Mouse (Mus musculus) 3T3-L1 (cell line): ENCODE measurements around the gene Cnnm2.
A peak's percentile ranks its signal among the peaks of the same experiment; 100 is the strongest.

ENCODE experiments used
- DNase-seq: peaks from one replicate; pipeline ENCODE4 v3.0.0-alpha.2; 2015; ENCODE audit warnings: low read depth, low spot score

Cnnm2 gene

DNA sequence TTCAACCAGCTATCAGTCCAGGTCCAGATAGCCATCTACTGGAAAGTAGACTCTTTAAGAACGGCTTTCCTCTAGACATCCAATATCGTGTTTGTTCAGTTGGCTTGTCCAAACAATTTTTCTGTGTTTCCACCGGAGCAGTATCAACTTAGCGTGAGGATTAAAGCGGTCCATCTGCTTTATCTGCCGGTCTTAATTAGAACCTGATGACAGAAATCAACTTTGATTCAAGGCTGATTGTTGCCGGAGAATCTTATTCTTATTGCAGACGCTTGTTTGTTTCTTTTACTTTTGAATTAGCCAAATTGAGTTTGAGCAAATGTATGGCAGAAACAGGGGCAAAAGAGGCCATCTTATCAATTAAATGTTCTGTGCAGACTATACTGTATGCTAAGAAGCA lies 32.8 kb downstream of the Cnnm2 start:
- DNase-seq: no peak

DNA sequence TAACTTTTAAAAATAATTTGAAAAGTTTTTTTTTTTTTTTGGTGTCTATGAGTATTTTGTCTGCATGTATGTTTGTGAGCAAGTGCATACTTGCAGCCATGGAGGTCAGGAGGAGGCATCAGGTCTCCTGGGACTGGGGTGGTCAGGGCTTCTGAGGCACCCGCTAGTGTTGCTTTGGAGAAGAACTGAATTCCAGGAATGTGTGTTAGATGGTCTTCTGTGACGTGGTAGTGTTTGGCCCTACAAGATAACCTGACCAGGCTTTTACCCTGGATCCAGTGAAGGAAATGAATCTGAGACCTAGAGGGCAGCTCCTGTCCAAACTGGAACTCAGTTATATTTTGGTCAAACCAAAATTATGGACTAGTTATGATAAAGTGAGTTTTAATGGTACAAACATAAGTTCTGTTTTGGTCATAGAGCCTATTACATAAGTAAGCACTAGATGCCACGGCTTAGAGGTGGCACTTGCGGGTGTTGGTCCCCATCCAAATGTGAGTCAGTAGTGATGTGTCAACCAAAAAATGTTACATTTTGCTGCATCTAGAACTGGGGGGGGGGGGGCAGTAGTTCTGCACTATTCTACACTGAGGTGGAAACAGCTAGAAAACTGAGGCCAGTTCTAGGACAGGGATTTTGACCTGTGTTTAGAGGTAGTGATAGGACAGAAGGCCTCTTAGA lies 38.6 kb downstream of the Cnnm2 start:
- DNase-seq: peak; percentile 85

DNA sequence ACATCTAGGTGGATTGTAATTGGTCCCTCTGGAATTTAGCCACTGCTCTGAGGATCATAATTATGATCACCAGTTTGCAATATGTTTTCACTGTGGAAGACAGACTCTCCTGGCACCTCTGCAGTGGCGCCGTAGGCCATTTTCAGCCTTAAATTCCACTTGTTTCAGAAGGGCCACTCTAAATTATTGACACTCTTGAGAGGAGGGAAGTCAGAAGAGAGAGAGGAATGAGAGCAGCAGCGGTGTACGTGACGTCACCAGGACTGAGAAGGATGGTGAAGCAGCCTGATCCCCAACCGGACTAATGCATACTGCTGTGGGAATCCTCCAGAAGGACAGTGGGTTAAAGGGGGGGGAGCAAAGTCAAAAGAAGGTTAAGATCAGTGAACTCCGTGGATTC lies 40.1 kb downstream of the Cnnm2 start:
- DNase-seq: no peak

DNA sequence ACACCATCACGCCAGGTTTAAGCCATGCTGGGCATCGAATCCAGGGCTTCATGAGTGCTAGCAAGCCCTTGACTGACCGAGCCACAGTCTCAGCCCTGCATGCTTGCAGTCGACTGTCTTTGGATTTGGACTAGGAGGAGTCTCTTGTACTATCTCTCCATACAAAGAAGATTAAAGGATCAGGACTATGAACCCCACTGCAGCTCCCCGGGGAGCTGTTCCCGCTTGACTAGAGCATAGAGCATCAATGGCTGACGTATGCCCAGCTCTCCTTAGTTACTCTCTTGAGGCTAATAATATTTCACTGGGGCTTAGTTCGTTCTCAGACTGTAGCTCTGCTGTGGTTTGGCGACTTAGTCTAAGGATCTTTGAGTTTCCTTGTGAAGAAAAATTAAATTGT lies 40.9 kb downstream of the Cnnm2 start:
- no peak for DNase-seq

DNA sequence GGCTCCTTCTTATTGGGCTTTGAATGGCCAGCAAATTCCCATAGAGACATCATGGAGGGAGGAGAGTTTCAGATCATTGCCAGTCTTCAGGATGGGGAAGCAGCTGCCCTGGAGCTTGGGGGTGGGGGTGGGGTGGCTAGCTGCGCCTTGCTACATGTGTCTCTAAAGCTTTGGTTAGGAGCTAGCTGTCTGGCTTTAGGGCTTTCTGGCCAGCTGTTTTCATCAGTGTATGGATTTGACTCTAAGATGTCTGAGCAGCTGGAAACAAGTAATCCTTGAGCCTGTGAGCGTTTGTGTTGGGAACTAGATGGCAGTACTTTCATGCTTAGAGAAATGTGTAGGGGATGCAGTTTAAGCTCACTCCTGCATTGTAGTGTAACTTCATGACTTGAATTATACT lies 42.3 kb downstream of the Cnnm2 start:
- DNase-seq: no peak

DNA sequence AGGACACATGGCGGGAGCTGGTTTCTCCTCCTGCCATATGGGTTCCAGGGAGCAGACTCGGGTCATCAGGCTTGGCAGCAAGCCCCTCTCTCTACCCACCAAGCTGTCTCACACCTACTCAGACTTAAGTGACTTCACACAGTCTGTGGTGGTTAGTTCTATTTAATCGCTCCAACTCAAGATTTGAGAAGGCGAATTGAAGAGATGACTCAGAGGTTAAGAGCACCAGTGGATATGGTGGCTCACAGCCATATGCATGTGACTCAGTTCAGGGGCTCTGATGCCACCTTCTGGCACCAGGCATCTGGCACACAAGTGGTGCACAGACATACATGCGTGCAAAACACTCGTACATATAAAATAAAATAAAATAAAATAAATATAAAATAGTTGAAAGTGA lies 43.4 kb downstream of the Cnnm2 start:
- DNase-seq: peak; percentile 92

DNA sequence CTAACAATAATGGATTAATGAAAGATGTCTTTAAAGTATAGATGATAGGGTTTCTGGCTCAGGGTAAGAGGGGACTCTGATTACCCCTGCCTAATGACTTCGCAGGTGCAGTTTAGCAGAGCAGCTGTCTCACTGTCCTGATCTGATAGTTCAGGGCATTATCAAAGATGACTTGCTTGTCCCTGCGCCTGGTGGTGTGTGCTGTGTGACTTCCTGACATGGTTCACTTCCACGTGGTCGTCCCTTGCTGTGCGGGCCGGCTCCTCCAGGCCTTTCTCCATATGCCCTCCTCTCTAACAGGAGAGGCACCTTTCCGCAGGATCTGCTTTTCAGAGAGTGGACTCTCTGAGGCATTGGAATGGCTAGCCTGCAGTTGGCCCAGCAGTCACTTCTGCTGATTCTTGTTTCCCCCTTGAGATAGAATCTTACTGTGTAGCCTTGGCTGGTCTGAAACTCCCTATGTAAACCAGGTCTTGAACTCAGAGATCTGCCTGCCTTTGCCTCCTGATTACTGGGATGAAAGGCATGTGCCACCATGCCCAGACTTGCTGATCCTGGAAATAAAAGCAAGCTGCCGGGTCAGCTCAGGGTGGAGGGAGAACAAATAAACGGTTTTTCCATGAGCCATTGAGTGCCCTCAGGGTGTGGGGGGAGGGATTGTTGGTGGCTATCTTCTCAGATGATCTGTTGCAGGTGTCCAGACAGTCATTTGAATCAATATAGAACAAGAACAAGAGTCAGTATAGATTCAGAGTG lies 44.7 kb downstream of the Cnnm2 start:
- DNase-seq: peak; percentile 38

DNA sequence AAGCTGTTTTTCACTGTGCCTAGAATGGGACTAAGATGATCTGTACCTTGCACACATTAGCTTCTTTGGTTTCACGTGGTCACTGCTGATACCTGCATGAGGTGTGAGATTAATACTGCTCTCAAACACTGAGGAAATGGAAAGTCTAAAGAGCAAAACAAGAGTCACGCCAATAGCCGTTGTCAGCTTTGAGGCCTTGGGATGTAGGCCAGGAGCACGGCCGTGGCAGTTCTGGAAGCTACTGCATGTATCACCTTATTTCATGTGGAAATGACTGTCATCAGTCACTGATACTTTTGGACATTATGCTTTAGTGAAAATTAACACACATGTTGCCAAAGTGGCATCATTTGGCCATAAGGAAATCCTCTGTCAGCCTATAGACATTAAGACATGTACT lies 46.9 kb downstream of the Cnnm2 start:
- no peak for DNase-seq

DNA sequence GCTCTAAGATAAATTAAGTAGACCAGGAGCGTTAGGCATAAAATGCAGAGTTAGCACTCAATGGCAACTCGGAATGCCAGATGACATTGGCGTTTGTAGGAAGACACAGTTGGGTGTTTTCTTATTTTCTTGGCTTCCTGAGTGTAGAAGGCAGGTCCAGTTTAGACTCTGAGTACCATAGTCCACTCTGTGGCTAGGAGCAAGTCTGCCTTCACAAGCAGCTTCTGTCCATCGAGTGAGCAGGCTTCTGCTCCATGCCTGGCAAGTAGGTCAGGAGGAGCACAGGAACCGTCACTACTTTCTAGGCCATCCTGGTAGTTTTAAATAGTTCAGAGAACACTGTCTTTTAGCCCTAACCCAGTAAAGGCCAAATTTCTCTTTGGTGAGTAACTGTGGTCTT lies 47.6 kb downstream of the Cnnm2 start:
- no peak for DNase-seq

DNA sequence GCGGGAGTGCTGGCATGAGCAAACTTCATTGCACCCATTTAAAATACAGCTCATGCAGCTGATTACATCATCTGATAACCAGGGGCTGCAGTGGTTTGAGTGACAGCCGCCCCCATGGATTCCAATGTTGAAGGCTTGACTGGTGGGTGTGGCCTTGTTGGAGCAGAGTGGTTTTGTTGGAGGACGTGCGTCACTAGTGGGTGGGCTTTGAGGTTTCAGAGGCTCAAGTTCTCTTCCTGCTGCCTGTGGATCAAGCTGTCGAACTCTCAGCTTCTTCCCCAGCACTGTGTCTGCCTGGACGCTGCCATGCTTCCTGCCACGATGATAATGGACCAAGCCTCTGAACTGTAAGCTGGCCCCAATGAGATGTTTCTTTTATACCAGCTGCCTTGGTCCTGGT lies 57.9 kb downstream of the Cnnm2 start:
- DNase-seq: peak; percentile 53

DNA sequence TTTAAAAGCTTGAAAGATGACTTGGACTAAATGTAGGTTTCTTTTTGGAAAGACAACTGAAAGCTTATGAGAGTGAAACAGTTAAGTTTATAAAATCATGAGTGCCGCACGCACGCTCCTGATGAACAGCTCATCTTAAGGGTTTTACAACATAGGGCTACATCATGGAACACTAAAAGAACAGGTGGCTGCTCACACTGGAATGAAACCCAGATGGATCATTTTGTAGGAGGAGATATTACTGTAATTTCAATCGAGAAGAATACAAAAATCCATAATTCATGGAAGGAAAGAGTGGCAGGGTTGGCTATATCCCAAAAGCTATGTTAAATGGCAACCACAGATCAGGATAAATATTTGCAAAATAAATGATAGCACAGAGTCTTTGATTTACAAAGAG lies 61.1 kb downstream of the Cnnm2 start:
- DNase-seq: no peak

DNA sequence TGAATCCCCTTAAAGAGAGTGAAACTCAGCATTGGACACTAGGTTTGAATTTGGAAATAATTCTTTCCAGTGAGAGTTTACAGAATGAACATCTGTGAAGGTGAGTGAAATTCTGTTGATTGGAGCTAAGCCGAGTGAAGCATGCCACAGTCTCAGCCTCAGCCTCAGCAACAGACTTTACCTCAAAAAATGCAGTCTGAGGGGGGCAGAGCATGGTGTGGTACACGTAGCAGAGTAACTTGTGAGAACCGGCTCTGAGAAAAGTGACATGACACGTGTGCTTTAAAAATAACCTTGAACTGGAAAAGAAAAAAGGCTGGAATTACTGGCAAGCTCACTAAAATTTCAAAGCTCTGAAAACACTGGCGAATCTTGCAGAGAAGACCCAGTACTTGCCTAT lies 62.4 kb downstream of the Cnnm2 start:
- no peak for DNase-seq

DNA sequence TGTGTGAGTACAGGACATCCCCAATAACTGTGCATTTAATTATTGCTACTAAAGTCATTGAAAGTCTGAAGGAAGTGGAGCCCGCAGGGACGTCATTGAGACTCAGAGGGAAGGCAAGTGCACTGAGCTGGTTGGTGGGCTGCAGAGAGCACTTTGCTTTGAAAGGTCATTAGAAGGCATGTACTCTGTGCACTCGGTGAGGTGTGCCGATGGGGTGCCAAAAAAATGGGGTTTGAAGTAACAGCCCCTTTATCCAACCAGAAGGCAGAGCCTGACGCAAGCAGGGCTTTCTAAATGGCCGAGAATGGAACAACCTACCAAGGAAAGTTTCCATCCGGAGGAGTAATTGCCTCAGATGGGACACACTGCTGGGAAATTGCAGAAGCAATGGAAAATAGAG lies 63.5 kb downstream of the Cnnm2 start:
- DNase-seq: no peak

DNA sequence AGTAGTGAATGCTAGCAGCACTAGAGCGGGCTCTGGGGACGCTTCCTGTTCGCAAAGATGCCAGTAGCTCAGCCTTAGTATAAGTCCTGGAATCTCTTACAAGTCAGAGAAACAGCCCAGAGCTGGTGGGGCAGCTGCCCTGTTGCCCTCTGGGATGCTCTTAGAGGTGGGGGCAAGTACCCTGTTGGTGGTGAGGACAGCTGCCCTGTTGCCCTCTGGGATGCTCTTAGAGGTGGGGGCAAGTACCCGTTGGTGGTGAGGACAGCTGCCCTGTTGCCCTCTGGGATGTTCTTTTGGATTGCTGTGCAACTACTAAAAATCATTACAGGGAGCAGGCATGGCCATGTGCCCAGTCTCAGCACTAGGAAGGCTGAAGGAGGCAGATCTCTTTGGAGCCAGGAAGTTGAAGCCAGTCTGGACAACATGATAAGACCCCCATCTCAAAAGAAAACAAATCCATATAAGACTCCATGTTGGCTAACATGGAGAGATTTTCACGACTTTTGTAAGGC lies 66.3 kb downstream of the Cnnm2 start:
- no peak for DNase-seq

DNA sequence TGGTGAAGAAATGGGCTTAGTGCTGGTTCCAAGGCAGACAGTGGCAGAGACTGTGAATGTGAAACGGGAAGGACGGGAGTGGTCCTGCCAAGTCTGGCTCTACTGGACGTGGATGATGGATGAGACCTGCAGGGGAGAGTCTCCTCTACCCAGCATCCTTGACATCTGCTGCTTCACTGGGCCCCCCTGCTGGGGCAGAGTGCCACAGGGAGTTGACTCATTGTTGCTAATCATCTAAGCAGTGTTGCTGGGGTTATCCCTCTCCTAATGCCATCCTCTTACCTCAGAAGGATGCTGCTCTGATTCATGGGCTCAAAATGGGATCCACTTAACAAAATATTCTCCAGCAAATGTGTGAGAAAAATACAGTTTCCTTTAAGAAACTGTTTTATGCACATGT lies 67.6 kb downstream of the Cnnm2 start:
- peak; percentile 75 for DNase-seq

DNA sequence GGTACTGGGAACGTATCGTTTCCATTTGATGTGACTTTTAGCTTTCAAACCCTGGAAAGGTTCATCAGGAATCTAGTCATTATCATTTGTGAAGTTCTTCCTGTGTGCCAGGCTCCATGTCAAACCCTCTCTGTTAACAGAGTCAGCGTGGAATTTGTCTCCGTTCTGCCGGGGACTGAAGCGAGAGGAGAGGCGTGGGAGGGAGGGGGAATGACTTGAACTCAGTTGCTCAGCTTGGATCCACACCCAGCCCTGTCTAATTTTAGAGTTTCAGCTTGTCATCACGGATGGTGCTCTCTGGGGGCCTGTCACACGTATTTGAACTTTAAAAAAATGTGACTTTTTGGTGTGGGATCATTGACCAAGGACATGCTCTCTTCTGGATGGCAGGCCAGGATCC lies 70.0 kb downstream of the Cnnm2 start:
- DNase-seq: no peak

DNA sequence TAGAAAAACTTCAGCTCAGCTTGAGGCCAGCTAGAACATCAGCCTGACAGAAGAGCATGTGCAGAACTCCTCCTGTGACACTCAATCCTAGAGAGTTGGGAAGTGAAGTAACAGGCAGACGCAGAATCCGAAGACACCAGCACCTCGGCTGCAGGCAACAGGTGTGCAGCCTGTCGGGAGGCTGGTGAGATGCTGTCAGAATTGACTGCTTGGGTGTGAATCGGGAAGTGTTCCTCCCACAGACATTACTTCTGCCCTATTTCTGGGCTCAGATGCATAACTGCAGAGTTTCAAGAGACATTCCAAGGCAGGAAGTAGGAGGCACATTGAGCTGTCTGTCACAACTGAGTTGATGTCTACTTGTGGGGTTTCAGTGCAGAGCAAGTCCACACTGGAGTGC lies 72.9 kb downstream of the Cnnm2 start:
- DNase-seq: no peak

DNA sequence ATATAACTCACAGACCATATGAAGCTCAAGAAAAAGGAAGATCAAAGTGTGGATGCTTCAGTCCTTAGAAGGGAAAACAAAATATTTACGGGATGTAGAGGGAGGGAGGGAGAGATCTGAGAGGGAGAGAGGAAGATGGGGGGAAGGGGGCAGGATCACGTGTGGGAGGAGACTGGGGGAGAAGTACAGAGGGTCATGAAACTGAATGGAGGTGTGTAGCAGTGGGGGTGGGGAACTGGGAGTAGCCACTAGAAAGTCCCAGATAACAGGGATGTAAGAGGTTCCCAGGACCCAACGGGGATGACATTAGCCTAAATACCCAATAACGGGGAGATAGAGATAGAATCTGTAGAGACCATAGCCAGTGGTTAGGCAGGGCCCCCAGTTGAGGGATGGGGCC lies 73.9 kb downstream of the Cnnm2 start:
- no peak for DNase-seq

DNA sequence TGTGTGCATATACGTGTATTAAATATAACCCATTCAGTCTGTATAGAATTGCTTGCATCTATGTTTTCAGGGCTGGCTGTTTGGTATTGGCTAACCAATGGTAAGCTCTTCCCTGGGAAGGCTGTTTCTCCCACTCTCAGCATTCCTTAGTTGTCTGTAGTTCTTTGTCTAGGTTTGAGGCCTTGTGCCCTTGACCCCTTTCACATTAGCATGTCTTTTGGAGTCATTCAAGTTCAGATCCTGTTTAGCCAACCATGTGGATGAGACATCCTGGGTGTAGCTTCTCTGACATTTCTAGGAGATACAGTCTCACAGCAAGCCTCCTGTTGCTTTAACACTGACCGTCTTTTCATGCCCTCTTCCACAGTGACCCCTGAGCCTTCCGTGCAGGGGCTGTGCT lies 74.7 kb downstream of the Cnnm2 start:
- DNase-seq: no peak

DNA sequence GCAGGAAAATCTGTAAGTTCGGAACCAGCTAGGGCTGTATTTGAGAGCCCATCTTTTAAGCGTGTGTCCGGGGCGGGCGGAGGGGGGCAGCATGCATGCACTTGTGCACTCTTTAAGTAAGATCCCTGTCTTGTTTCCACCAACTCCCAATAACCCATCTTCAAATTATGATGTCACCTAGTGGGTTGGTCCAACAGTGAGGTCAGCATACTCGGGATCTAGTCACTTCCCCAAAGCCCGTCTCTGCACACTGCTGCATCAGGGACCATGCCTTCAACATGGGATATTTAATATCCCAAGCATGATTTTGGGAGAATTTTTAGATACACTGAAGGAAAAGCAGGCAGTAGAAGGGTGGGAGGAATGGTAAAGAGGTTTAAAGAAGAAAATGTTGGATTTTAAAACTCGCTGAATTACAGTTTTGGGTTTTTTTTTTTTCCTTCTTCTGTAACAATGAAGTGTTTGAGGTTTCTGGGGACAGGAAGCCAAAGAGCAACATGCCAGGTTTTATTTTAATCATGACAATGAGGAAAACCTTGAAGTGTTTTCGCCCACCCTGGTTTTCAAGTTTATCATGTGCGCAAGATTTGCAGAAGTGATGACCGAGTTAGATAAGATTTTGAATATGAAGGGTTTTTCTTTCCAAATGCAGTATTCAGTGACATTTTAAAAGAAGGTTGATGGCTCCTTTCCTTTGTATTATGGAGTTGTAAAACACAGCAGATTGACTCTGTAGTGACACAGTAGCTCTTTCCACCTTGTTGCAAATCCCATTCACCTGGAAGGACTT lies 76.1 kb downstream of the Cnnm2 start:
- no peak for DNase-seq

DNA sequence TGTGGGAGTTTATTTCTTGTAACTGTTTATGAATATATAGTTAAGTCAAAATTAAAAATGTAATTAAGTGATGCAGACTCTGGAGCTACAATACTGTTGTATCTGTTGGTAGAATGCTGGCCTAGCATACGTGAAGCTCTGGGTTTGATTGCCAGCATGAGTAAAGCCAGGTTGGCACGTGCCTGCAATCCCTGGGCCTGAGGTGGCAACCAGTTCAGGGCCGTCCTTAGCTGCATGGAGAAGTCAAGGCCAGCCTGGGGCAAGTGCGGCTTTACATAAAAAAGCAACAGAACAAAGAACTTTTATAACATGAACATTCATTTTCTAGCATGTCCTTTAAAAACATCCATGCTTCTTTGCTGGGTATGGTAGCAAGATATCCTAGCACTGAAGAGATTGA lies 79.6 kb downstream of the Cnnm2 start:
- no peak for DNase-seq

DNA sequence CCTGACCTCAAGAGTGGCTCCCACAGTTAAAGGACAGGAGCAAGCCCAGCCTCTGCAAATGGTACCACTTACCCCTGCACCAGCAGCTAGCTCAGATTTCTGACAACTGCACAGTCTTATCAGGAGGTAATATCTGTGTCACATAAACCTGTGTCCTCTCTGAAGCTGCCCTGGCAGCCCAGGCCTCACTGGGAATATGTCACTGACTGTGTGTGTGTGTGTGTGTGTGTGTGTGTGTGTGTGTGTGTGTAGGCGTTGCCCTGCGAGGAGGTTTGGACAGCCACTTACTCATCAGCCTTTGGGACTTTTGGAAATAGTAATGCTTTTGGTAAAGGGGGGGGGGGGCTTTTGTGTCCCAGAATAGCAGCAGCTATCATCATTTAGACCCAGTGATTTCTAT lies 81.6 kb downstream of the Cnnm2 start:
- no peak for DNase-seq

DNA sequence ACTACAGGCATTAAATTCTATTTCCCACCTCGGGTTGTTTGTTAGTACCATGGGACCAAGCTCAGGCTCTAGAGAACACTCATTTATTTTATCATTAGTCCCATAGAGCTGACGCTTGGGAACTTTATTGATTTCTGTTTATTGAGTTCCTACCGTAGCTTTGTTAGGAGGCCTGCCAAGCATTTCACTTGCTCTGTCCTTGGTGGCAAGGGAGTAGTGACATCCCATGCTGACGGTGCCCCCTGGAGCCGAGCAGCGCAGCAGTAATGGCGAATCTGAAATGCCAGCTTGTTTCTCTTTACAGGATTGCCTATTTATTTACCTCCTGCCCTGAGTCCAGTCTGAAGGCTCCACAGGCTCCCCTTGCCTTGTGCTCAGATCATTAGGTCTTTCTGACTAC lies 84.7 kb downstream of the Cnnm2 start:
- DNase-seq: no peak
